ENCODE assay signal across 18 mouse cellular contexts in the genomic region with DNA sequence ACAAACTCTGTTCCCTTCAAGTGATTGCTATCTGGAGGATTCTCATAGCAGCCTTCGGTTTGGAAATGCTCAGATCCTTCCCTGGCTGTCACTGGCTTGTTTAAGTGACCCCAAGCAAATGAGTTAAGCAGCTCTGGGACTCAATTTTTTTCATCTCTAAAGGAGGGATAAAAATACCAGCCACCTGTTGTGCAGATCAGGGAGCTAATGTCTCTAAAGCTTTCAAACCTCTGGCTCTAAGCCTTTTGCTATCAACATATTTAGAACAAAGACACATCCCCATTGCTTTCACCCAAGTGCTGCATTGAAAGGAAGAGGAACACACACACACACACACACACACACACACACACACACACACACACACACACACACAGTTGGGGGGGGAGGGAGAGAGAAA.
DNase-seq lines count a peak whose midpoint lies in the region; ATAC-seq and TF ChIP-seq lines count a peak whose summit lies in the region.
"Had no signal": no experiment of that assay in that cellular context is flagged by ENCODE, and none has a peak within 500 bp of the region (broad histone marks: within the 10 kb centered on the region; RNA-seq: fewer than 3 reads in every experiment).

No protein-coding gene starts in this region.

- no peak for TF ChIP-seq POLR2A in brain, embryonic 14.5 days (IDR thresholded peaks at IDR 0.05; ENCODE audit: borderline replicate concordance, extremely low read depth, insufficient read depth, insufficient read length, poor library complexity, severe bottlenecking)

- H3K9me3 ChIP-seq in forebrain, embryonic 11.5 days (ENCODE audit: control insufficient read depth, low read length), result no peaks in the 10 kb centered on the region
- no peaks in the 10 kb centered on the region for H3K9me3 ChIP-seq in forebrain, embryonic 15.5 days
- no peaks in the 10 kb centered on the region for H3K9me3 ChIP-seq in midbrain, embryonic 15.5 days
- no peaks in the 10 kb centered on the region for H3K9me3 ChIP-seq in midbrain, postnatal 0 days (ENCODE audit: low read length)
- H3K9me3 ChIP-seq: embryonic facial prominence, embryonic 12.5 days; heart, embryonic 12.5 days; hindbrain, embryonic 10.5 days; intestine, embryonic 15.5 days had no signal

- H3K36me3 ChIP-seq in forebrain, embryonic 11.5 days (ENCODE audit: control insufficient read depth, insufficient read depth, low read length), result no peaks in the 10 kb centered on the region
- no peaks in the 10 kb centered on the region for H3K36me3 ChIP-seq in forebrain, embryonic 15.5 days
- no peaks in the 10 kb centered on the region for H3K36me3 ChIP-seq in midbrain, embryonic 15.5 days (replicated peaks)
- H3K36me3 ChIP-seq in midbrain, postnatal 0 days (ENCODE audit: insufficient read depth, low read length), result no peaks in the 10 kb centered on the region
- H3K36me3 ChIP-seq: embryonic facial prominence, embryonic 12.5 days; heart, embryonic 12.5 days; hindbrain, embryonic 10.5 days; intestine, embryonic 15.5 days had no signal

- ATAC-seq in forebrain, embryonic 11.5 days (replicated peaks; ENCODE audit: low FRiP score), result 0 out of 2 replicates have a peak, but pooled peaks have one; percentile 21
- ATAC-seq in forebrain, embryonic 15.5 days (replicated peaks), result no peak
- ATAC-seq in midbrain, embryonic 15.5 days (replicated peaks), result 0 out of 2 replicates have a peak, but pooled peaks have one; percentile 42
- no peak for ATAC-seq in midbrain, postnatal 0 days (ENCODE audit: low FRiP score)
- ATAC-seq: intestine, embryonic 15.5 days had no signal

- H3K4me3 ChIP-seq in forebrain, embryonic 11.5 days (ENCODE audit: low read depth, low read length), result no peak overlapping the region
- H3K4me3 ChIP-seq in forebrain, embryonic 15.5 days, result no peak overlapping the region
- H3K4me3 ChIP-seq in midbrain, embryonic 15.5 days, result no peak overlapping the region
- H3K4me3 ChIP-seq in midbrain, postnatal 0 days (ENCODE audit: low read depth, low read length), result no peak overlapping the region
- H3K4me3 ChIP-seq: embryonic facial prominence, embryonic 12.5 days; heart, embryonic 12.5 days; hindbrain, embryonic 10.5 days; intestine, embryonic 15.5 days had no signal

- no peaks in the 10 kb centered on the region for H3K4me1 ChIP-seq in forebrain, embryonic 11.5 days (replicated peaks; ENCODE audit: control insufficient read depth, insufficient read depth, low read length)
- H3K4me1 ChIP-seq in forebrain, embryonic 15.5 days, result peaks cover 10% of the 10 kb centered on the region; the same call in 1 of the 2 replicates
- no peaks in the 10 kb centered on the region; the same call in 1 of the 2 replicates for H3K4me1 ChIP-seq in midbrain, embryonic 15.5 days
- no peaks in the 10 kb centered on the region for H3K4me1 ChIP-seq in midbrain, postnatal 0 days (ENCODE audit: insufficient read depth, low read length)
- H3K4me1 ChIP-seq: embryonic facial prominence, embryonic 12.5 days; heart, embryonic 12.5 days; hindbrain, embryonic 10.5 days; intestine, embryonic 15.5 days had no signal

- H3K27me3 ChIP-seq in forebrain, embryonic 11.5 days (ENCODE audit: control insufficient read depth, insufficient read depth, low read length), result no peaks in the 10 kb centered on the region
- no peaks in the 10 kb centered on the region for H3K27me3 ChIP-seq in forebrain, embryonic 15.5 days
- no peaks in the 10 kb centered on the region for H3K27me3 ChIP-seq in midbrain, embryonic 15.5 days (replicated peaks)
- H3K27me3 ChIP-seq in midbrain, postnatal 0 days (ENCODE audit: insufficient read depth, low read length), result no peaks in the 10 kb centered on the region
- H3K27me3 ChIP-seq: embryonic facial prominence, embryonic 12.5 days; heart, embryonic 12.5 days; intestine, embryonic 15.5 days had no signal

- no peak for TF ChIP-seq CTCF in midbrain, postnatal 0 days (IDR thresholded peaks at IDR 0.05)
- no peak for TF ChIP-seq CTCF in brain, embryonic 14.5 days (IDR thresholded peaks at IDR 0.05; ENCODE audit: borderline replicate concordance, extremely low read depth, insufficient read depth, insufficient read length)

- H3K9ac ChIP-seq in forebrain, embryonic 11.5 days (ENCODE audit: low read length), result no peak overlapping the region
- no peak overlapping the region for H3K9ac ChIP-seq in forebrain, embryonic 15.5 days (replicated peaks)
- no peak overlapping the region for H3K9ac ChIP-seq in midbrain, embryonic 15.5 days
- H3K9ac ChIP-seq in midbrain, postnatal 0 days (replicated peaks; ENCODE audit: low read length, poor library complexity, severe bottlenecking), result no peak overlapping the region
- H3K9ac ChIP-seq: embryonic facial prominence, embryonic 12.5 days; heart, embryonic 12.5 days; hindbrain, embryonic 14.5 days; intestine, embryonic 15.5 days had no signal

- H3K27ac ChIP-seq in forebrain, embryonic 11.5 days (ENCODE audit: low read depth, low read length), result no peak overlapping the region
- H3K27ac ChIP-seq in forebrain, embryonic 15.5 days (replicated peaks), result no peak overlapping the region
- H3K27ac ChIP-seq in midbrain, embryonic 15.5 days, result no peak overlapping the region
- no peak overlapping the region for H3K27ac ChIP-seq in midbrain, postnatal 0 days (ENCODE audit: low read depth, low read length)
- H3K27ac ChIP-seq: embryonic facial prominence, embryonic 12.5 days; hindbrain, embryonic 10.5 days; hindbrain, embryonic 14.5 days; intestine, embryonic 15.5 days had no signal

- WGBS in forebrain, embryonic 11.5 days, result 20% methylated on average over 1 of the region's 1 CpGs
- 18% methylated on average over 1 of the region's 1 CpGs for WGBS in forebrain, embryonic 15.5 days
- 24% methylated on average over 1 of the region's 1 CpGs for WGBS in midbrain, embryonic 15.5 days
- 29% methylated on average over 1 of the region's 1 CpGs for WGBS in midbrain, postnatal 0 days

- H3K4me2 ChIP-seq in forebrain, embryonic 11.5 days (ENCODE audit: low read depth, low read length, severe bottlenecking), result no peak overlapping the region
- H3K4me2 ChIP-seq in forebrain, embryonic 15.5 days (replicated peaks), result no peak overlapping the region
- no peak overlapping the region for H3K4me2 ChIP-seq in midbrain, embryonic 15.5 days
- no peak overlapping the region for H3K4me2 ChIP-seq in midbrain, postnatal 0 days (ENCODE audit: low read depth, low read length, poor library complexity, severe bottlenecking)
- H3K4me2 ChIP-seq: embryonic facial prominence, embryonic 12.5 days; heart, embryonic 12.5 days; hindbrain, embryonic 14.5 days; intestine, embryonic 15.5 days had no signal

- DNase-seq in forebrain, embryonic 11.5 days (ENCODE audit: low spot score), result no peak
- no peak for DNase-seq in midbrain, postnatal 0 days (ENCODE audit: low spot score)
- peak; percentile 31 for DNase-seq in brain, embryonic 14.5 days (ENCODE audit: low read depth)
- peak; percentile 7 for DNase-seq in retina, embryonic 14.5 days (ENCODE audit: low spot score)
- no peak for DNase-seq in spleen, postnatal 36 days (ENCODE audit: low spot score in 2 of 2)
- no peak for DNase-seq in kidney, postnatal 14 days
- DNase-seq: adrenal gland, postnatal 14 days; cerebellum, adult 2 months; cerebellum, postnatal 10 days; embryo, embryonic 11 days; gastrocnemius, postnatal 14 days had no signal

Comparison
In these comparisons a context has a peak if more than half of its experiments do, and no peak if none do; other contexts are left out.
1. ATAC-seq: peak in forebrain, embryonic 11.5 days (single experiment) and midbrain, embryonic 15.5 days (single experiment); none in forebrain, embryonic 15.5 days (single experiment) and midbrain, postnatal 0 days (single experiment).
2. DNase-seq: peak in brain, embryonic 14.5 days (single experiment) and retina, embryonic 14.5 days (single experiment); none in forebrain, embryonic 11.5 days (single experiment), midbrain, postnatal 0 days (single experiment), spleen, postnatal 36 days (0 of 2) and kidney, postnatal 14 days (single experiment).